Mouse (Mus musculus): ENCODE measurements around the gene Pdyn. TPM values are rescaled to one million over a fixed set of nuclear protein-coding genes. Genes with fewer than 3 reads are reported as not detected.

Gene Pdyn
- polyA plus RNA-seq, 1 experiment from 2014 or later: 0.72 TPM

- WGBS: 72% methylated on average over 4 of the region's 4 CpGs
- H3K4me3 ChIP-seq (ENCODE audit: low read depth, low read length): no peak overlapping the region
- no peak for ATAC-seq (replicated peaks; ENCODE audit: low FRiP score, low TSS enrichment, low read depth)
Observed at GRCm38 (mm10) chr2:129671911-129672310, 27.7 kb downstream of the Pdyn start.

GRCm38 (mm10) chr2:129662484-129662883, 37.2 kb downstream of the Pdyn start:
- no peaks in the 10 kb centered on the region for H3K9me3 ChIP-seq (ENCODE audit: control insufficient read depth, low read length)
- WGBS: 77% methylated on average over 4 of the region's 4 CpGs
- H3K27me3 ChIP-seq (replicated peaks; ENCODE audit: control insufficient read depth, insufficient read depth, low read length): no peaks in the 10 kb centered on the region
- H3K4me1 ChIP-seq (replicated peaks; ENCODE audit: control insufficient read depth, insufficient read depth, low read length): no peaks in the 10 kb centered on the region
- H3K4me2 ChIP-seq (ENCODE audit: low read length): no peak overlapping the region
- no peak overlapping the region for H3K27ac ChIP-seq (ENCODE audit: low read depth)
- no peaks in the 10 kb centered on the region for H3K36me3 ChIP-seq (ENCODE audit: control insufficient read depth, insufficient read depth, low read length)
- H3K9ac ChIP-seq (ENCODE audit: low read length): no peak overlapping the region
- no peak for ATAC-seq (replicated peaks; ENCODE audit: low FRiP score, low TSS enrichment, low read depth)
- DNase-seq (ENCODE audit: low spot score): no peak
- no peak overlapping the region for H3K4me3 ChIP-seq (ENCODE audit: low read depth, low read length)

More at GRCm38 (mm10) chr2:129671911-129672310, 27.7 kb downstream of the Pdyn start:
- H3K27ac ChIP-seq (ENCODE audit: low read depth): no peak overlapping the region
- H3K4me2 ChIP-seq (ENCODE audit: low read length): no peak overlapping the region
- no peaks in the 10 kb centered on the region for H3K9me3 ChIP-seq (ENCODE audit: control insufficient read depth, low read length)
- no peak overlapping the region for H3K9ac ChIP-seq (ENCODE audit: low read length)
- no peaks in the 10 kb centered on the region for H3K27me3 ChIP-seq (replicated peaks; ENCODE audit: control insufficient read depth, insufficient read depth, low read length)
- no peaks in the 10 kb centered on the region for H3K36me3 ChIP-seq (ENCODE audit: control insufficient read depth, insufficient read depth, low read length)
- no peak for DNase-seq (ENCODE audit: low spot score)
- no peaks in the 10 kb centered on the region for H3K4me1 ChIP-seq (replicated peaks; ENCODE audit: control insufficient read depth, insufficient read depth, low read length)

DNA sequence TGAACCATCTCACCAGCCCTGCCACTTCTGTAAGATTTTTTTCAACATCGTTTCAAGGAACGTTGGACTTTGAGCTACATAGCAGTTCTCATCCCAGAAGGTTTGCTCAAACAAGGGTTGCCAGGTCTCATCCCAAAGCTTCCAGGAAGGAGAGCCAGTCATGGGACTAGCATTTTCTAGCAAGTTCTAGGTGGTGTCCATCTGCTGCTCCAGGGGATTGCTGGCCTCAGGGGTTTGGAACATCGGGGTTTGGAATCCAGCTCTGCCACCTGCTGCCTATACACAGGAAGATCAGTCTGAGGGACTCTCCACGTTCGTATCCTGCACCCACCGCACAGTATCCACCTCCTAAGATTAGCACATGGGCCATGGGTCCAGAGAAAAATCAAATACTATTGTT, 39.6 kb downstream of the Pdyn start:
- Histone ChIP-seq H3K9ac (ENCODE audit: low read length) (no peak overlapping the region), H3K9me3 (ENCODE audit: control insufficient read depth, low read length) (no peaks in the 10 kb centered on the region), H3K27me3 (replicated peaks; ENCODE audit: control insufficient read depth, insufficient read depth, low read length) (no peaks in the 10 kb centered on the region), H3K4me3 (ENCODE audit: low read depth, low read length) (no peak overlapping the region), H3K4me2 (ENCODE audit: low read length) (no peak overlapping the region), H3K36me3 (ENCODE audit: control insufficient read depth, insufficient read depth, low read length) (no peaks in the 10 kb centered on the region), H3K4me1 (replicated peaks; ENCODE audit: control insufficient read depth, insufficient read depth, low read length) (no peaks in the 10 kb centered on the region), H3K27ac (ENCODE audit: low read depth) (no peak overlapping the region)
- WGBS: 55% methylated on average over 6 of the region's 6 CpGs
- ATAC-seq (replicated peaks; ENCODE audit: low FRiP score, low TSS enrichment, low read depth): no peak
- no peak for DNase-seq (ENCODE audit: low spot score)

GRCm38 (mm10) chr2:129658796-129659195, 40.8 kb downstream of the Pdyn start:
- WGBS: 88% methylated on average over 4 of the region's 4 CpGs
- no peak overlapping the region for H3K4me3 ChIP-seq (ENCODE audit: low read depth, low read length)
- H3K4me2 ChIP-seq (ENCODE audit: low read length): no peak overlapping the region
- H3K36me3 ChIP-seq (ENCODE audit: control insufficient read depth, insufficient read depth, low read length): no peaks in the 10 kb centered on the region
- no peak overlapping the region for H3K9ac ChIP-seq (ENCODE audit: low read length)
- no peaks in the 10 kb centered on the region for H3K9me3 ChIP-seq (ENCODE audit: control insufficient read depth, low read length)
- no peak for DNase-seq (ENCODE audit: low spot score)
- no peak for ATAC-seq (replicated peaks; ENCODE audit: low FRiP score, low TSS enrichment, low read depth)
- H3K27ac ChIP-seq (ENCODE audit: low read depth): no peak overlapping the region
- no peaks in the 10 kb centered on the region for H3K4me1 ChIP-seq (replicated peaks; ENCODE audit: control insufficient read depth, insufficient read depth, low read length)
- H3K27me3 ChIP-seq (replicated peaks; ENCODE audit: control insufficient read depth, insufficient read depth, low read length): no peaks in the 10 kb centered on the region

DNA sequence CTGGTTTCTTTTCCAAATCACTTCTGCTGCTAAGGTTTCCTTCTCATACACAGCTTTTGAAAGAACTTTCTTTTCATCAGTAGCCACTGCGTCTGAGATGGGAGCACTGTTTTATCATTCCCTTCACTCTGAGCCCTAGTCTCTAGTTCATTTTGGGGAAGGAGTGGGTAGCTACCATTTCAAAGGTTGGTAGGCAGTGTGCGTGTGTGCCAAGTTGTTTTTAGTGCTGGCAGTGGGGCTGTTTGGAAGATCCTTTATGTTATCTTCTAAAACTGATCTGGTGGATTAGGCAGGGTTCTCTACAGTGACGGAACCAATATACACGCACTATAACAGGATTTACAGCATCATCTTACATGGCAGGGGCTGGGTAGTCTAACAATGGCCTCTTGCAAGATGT, 44.6 kb downstream of the Pdyn start:
- H3K36me3 ChIP-seq (ENCODE audit: control insufficient read depth, insufficient read depth, low read length): no peaks in the 10 kb centered on the region
- H3K4me2 ChIP-seq (ENCODE audit: low read length): no peak overlapping the region
- H3K4me1 ChIP-seq (replicated peaks; ENCODE audit: control insufficient read depth, insufficient read depth, low read length): no peaks in the 10 kb centered on the region
- ATAC-seq (replicated peaks; ENCODE audit: low FRiP score, low TSS enrichment, low read depth) (no peak), DNase-seq (ENCODE audit: low spot score) (no peak)
- no peak overlapping the region for H3K27ac ChIP-seq (ENCODE audit: low read depth)
- no peak overlapping the region for H3K9ac ChIP-seq (ENCODE audit: low read length)
- no peaks in the 10 kb centered on the region for H3K27me3 ChIP-seq (replicated peaks; ENCODE audit: control insufficient read depth, insufficient read depth, low read length)
- H3K9me3 ChIP-seq (ENCODE audit: control insufficient read depth, low read length): no peaks in the 10 kb centered on the region
- no peak overlapping the region for H3K4me3 ChIP-seq (ENCODE audit: low read depth, low read length)
- WGBS: 88% methylated on average over 4 of the region's 4 CpGs

DNA sequence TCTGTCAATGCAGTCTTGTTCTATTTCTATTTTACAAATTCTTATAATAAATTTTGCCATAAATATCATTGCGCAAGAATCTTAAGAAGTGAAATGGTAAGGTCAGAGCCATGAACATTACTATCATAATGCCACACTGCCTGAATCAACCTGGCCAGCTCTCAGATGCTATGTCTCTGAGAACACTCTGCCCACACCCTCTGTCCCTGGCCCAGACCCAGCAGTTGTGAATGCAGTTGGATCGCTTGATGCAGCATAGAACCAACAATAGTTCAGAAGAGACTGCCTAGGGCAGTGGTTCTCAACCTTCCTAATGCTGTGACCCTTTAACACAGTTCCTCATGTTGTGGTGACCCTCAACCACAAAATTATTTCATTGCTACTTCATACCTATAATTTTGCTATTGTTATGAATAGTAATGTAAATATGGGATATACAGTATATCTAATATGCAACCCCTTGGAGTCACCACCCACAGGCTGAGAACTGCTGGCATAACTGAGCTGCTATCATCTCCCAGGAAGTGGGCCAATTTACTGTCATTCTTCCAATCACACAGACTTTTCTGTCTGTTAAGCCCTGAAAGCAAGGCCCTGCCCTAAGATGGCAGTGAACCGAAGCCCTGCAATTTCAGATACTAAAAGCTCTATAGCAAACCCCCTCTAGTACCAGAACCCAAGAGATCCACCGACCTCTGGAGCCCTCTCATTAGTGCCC, 45.3 kb downstream of the Pdyn start:
- no peak for ATAC-seq (replicated peaks; ENCODE audit: low FRiP score, low TSS enrichment, low read depth)
- no peak for DNase-seq (ENCODE audit: low spot score)
- Histone ChIP-seq H3K27me3 (replicated peaks; ENCODE audit: control insufficient read depth, insufficient read depth, low read length) (no peaks in the 10 kb centered on the region), H3K4me2 (ENCODE audit: low read length) (no peak overlapping the region), H3K27ac (ENCODE audit: low read depth) (no peak overlapping the region), H3K4me1 (replicated peaks; ENCODE audit: control insufficient read depth, insufficient read depth, low read length) (no peaks in the 10 kb centered on the region), H3K4me3 (ENCODE audit: low read depth, low read length) (no peak overlapping the region), H3K36me3 (ENCODE audit: control insufficient read depth, insufficient read depth, low read length) (no peaks in the 10 kb centered on the region), H3K9ac (ENCODE audit: low read length) (no peak overlapping the region), H3K9me3 (ENCODE audit: control insufficient read depth, low read length) (no peaks in the 10 kb centered on the region)
- WGBS: 86% methylated on average over 4 of the region's 4 CpGs

- DNase-seq (ENCODE audit: low spot score) (no peak), ATAC-seq (replicated peaks; ENCODE audit: low FRiP score, low TSS enrichment, low read depth) (no peak)
- no peaks in the 10 kb centered on the region for H3K4me1 ChIP-seq (replicated peaks; ENCODE audit: control insufficient read depth, insufficient read depth, low read length)
- 86% methylated on average over 2 of the region's 2 CpGs for WGBS
- H3K4me2 ChIP-seq (ENCODE audit: low read length): no peak overlapping the region
- no peaks in the 10 kb centered on the region for H3K36me3 ChIP-seq (ENCODE audit: control insufficient read depth, insufficient read depth, low read length)
- no peaks in the 10 kb centered on the region for H3K27me3 ChIP-seq (replicated peaks; ENCODE audit: control insufficient read depth, insufficient read depth, low read length)
- H3K4me3 ChIP-seq (ENCODE audit: low read depth, low read length): no peak overlapping the region
- no peak overlapping the region for H3K9ac ChIP-seq (ENCODE audit: low read length)
- no peaks in the 10 kb centered on the region for H3K9me3 ChIP-seq (ENCODE audit: control insufficient read depth, low read length)
- H3K27ac ChIP-seq (ENCODE audit: low read depth): no peak overlapping the region
Observed at GRCm38 (mm10) chr2:129653632-129654031, 46.0 kb downstream of the Pdyn start.

- no peaks in the 10 kb centered on the region for H3K36me3 ChIP-seq (ENCODE audit: control insufficient read depth, insufficient read depth, low read length)
- no peak overlapping the region for H3K4me2 ChIP-seq (ENCODE audit: low read length)
- H3K27ac ChIP-seq (ENCODE audit: low read depth): no peak overlapping the region
- no peak for DNase-seq (ENCODE audit: low spot score)
- H3K4me1 ChIP-seq (replicated peaks; ENCODE audit: control insufficient read depth, insufficient read depth, low read length): no peaks in the 10 kb centered on the region
- H3K9ac ChIP-seq (ENCODE audit: low read length): no peak overlapping the region
- H3K27me3 ChIP-seq (replicated peaks; ENCODE audit: control insufficient read depth, insufficient read depth, low read length): no peaks in the 10 kb centered on the region
- no peaks in the 10 kb centered on the region for H3K9me3 ChIP-seq (ENCODE audit: control insufficient read depth, low read length)
- no peak overlapping the region for H3K4me3 ChIP-seq (ENCODE audit: low read depth, low read length)
- no peak for ATAC-seq (replicated peaks; ENCODE audit: low FRiP score, low TSS enrichment, low read depth)
- 62% methylated on average over 4 of the region's 4 CpGs for WGBS
Observed at GRCm38 (mm10) chr2:129652616-129653015, 47.0 kb downstream of the Pdyn start.

All from intestine, embryonic 14.5 days (tissue).